Mouse (Mus musculus) testis, postnatal 14 days (tissue): ENCODE measurements around the gene Igf1r.

Experiments used
- DNase-seq: peaks from one replicate; pipeline ENCODE4 v3.0.0; 2021; ENCODE audit warnings: low spot score

Igf1r gene

GRCm38 (mm10) chr7:68119605-68120004 is 167.0 kb downstream of the Igf1r start:
- no peak for DNase-seq

- DNase-seq = no peak
Observed at GRCm38 (mm10) chr7:68122418-68122817, 169.8 kb downstream of the Igf1r start.

GRCm38 (mm10) chr7:68125347-68125746 is 172.7 kb downstream of the Igf1r start:
- no peak for DNase-seq

- DNase-seq = peak; percentile 42
Observed at GRCm38 (mm10) chr7:68127799-68128261, 175.2 kb downstream of the Igf1r start.

- DNase-seq = no peak
Observed at GRCm38 (mm10) chr7:68128271-68128674, 175.6 kb downstream of the Igf1r start.

GRCm38 (mm10) chr7:68129077-68129511 is 176.5 kb downstream of the Igf1r start:
- DNase-seq = peak; percentile 98

- DNase-seq = peak; percentile 76
Observed at GRCm38 (mm10) chr7:68129546-68130253, 177.1 kb downstream of the Igf1r start.

- no peak for DNase-seq
Observed at GRCm38 (mm10) chr7:68130950-68131580, 178.4 kb downstream of the Igf1r start.

GRCm38 (mm10) chr7:68133679-68134078 is 181.1 kb downstream of the Igf1r start:
- no peak for DNase-seq

- DNase-seq = no peak
Observed at GRCm38 (mm10) chr7:68134948-68135347, 182.3 kb downstream of the Igf1r start.

- DNase-seq = no peak
Observed at GRCm38 (mm10) chr7:68136056-68136455, 183.4 kb downstream of the Igf1r start.

GRCm38 (mm10) chr7:68139384-68139783 is 186.8 kb downstream of the Igf1r start:
- DNase-seq = no peak

- DNase-seq = no peak
Observed at GRCm38 (mm10) chr7:68140041-68140807, 187.6 kb downstream of the Igf1r start.

GRCm38 (mm10) chr7:68144266-68144665 is 191.6 kb downstream of the Igf1r start:
- DNase-seq = no peak

- no peak for DNase-seq
Observed at GRCm38 (mm10) chr7:68148297-68149048, 195.8 kb downstream of the Igf1r start.

- DNase-seq = no peak
Observed at GRCm38 (mm10) chr7:68151892-68152291, 199.3 kb downstream of the Igf1r start.

GRCm38 (mm10) chr7:68152458-68152857 is 199.8 kb downstream of the Igf1r start:
- DNase-seq = no peak

- DNase-seq = no peak
Observed at GRCm38 (mm10) chr7:68153269-68153668, 200.6 kb downstream of the Igf1r start.

GRCm38 (mm10) chr7:68154588-68154987 is 202.0 kb downstream of the Igf1r start:
- DNase-seq = no peak

- DNase-seq = no peak
Observed at GRCm38 (mm10) chr7:68160094-68160791, 207.6 kb downstream of the Igf1r start.

- DNase-seq = no peak
Observed at GRCm38 (mm10) chr7:68164074-68164473, 211.4 kb downstream of the Igf1r start.
